Mouse (Mus musculus): ENCODE measurements at regions not wholly inside any gene's neighbourhood (a gene's known extent, or its start where the extent isn't known, plus 50 kb on each side); places are given as distances from the start of the nearest gene placed in this dataset.

DNA sequence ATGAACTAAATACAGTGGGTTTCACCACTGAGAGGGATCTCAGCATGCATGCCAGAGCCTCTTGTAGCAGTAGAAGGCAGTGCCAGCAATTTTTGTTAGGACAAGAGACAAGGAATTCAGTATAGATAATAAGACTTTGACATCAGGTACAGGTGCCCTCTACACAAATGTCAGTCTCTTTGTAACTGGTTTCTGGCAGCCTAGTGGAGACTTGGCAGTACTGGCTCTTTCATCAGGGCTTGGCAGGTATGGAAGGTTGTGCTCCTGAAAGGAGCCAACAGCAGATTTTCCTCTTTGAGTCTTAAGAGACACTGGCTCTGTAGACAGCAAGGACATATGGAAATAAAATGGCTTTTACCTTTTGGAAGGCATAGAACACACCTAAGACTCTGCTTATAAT, 384.5 kb upstream of the Mtpn start:
- TF ChIP-seq CTCF (IDR thresholded peaks at IDR 0.05; ENCODE audit: borderline replicate concordance, extremely low read depth, insufficient read depth, insufficient read length) (no peak), POLR2A (IDR thresholded peaks at IDR 0.05; ENCODE audit: borderline replicate concordance, extremely low read depth, insufficient read depth, insufficient read length, poor library complexity, severe bottlenecking) (no peak)
